Mouse (Mus musculus) kidney, adult 2 months (tissue): ENCODE measurements around the gene Tph2. TPM values are rescaled to one million over a fixed set of nuclear protein-coding genes. Genes with fewer than 3 reads are reported as not detected.

Experiments used
- DNase-seq: peaks from one replicate; pipeline ENCODE4 v3.0.0; 2021
- H3K27ac ChIP-seq: fragments of 200-500 bp; 2 replicates; pipeline ENCODE4 v1.5.1; 2012; ENCODE audit warnings: low read depth, low read length, control low read depth, inconsistent platforms; ENCODE audit not compliant: insufficient read depth
- H3K27me3 ChIP-seq: fragments of 200-500 bp; replicated peaks from 2 replicates; pipeline ENCODE4 v1.6.1; 2012; ENCODE audit warnings: mild to moderate bottlenecking, moderate library complexity, low read length, inconsistent platforms; ENCODE audit not compliant: control insufficient read depth, insufficient read depth
- H3K36me3 ChIP-seq: fragments of 200-500 bp; 2 replicates; pipeline ENCODE4 v1.6.1; 2012; ENCODE audit warnings: mild to moderate bottlenecking, moderate library complexity, low read length, inconsistent platforms; ENCODE audit not compliant: control insufficient read depth, insufficient read depth
- H3K4me1 ChIP-seq: fragments of 200-500 bp; 2 replicates; pipeline ENCODE4 v1.6.1; 2011; ENCODE audit warnings: low read length; ENCODE audit not compliant: control insufficient read depth, insufficient read depth
- H3K4me3 ChIP-seq: fragments of 200-500 bp; 2 replicates; pipeline ENCODE4 v1.5.1; 2011; ENCODE audit warnings: mild to moderate bottlenecking, low read depth, low read length, control low read depth; ENCODE audit not compliant: insufficient read depth
- CTCF ChIP-seq: fragments of 200-500 bp; conservative IDR thresholded peaks from 2 replicates; pipeline ENCODE4 v1.5.1; 2011; ENCODE audit warnings: low read depth, mild to moderate bottlenecking, control low read depth, low read length, moderate library complexity, mixed read lengths; ENCODE audit not compliant: insufficient read depth, insufficient read length
- POLR2A ChIP-seq: fragments of 200-500 bp; IDR thresholded peaks from one replicate; pipeline ENCODE4 v1.6.1; 2011; ENCODE audit warnings: low read depth, low read length, control low read depth
- WGBS: fragments of 180-500 bp; shearing (Covaris S2); methylation state at CpG from one replicate; pipeline ENCODE4 v1.1.7; 2018; 5-methylcytosine and 5-hydroxymethylcytosine counted together
- polyA plus RNA-seq: library from polyadenylated mRNA; depleted of rRNA; stranded (reverse); fragments of >200 nt; gene quantifications from 2 replicates; pipeline ENCODE4 v1.2.3, GENCODE M21; 2012; rRNA removed

The Tph2 gene
- polyA plus RNA-seq, result not detected in 2 replicates

GRCm38 (mm10) chr10:115184697-115185096 lies at the start of gene Tph2:
Gene Tph2 (minus strand): TSS chr10:115185022.
- Histone ChIP-seq H3K27me3 (no peaks in the 10 kb centered on the region), H3K4me1 (no peaks in the 10 kb centered on the region), H3K4me3 (no peak within 1 kb of the TSS), H3K36me3 (no peaks in the 10 kb centered on the region), H3K27ac (no peak within 1 kb of the TSS)
- 7% methylated on average over 9 of the region's 9 CpGs for WGBS
- peak; percentile 38 for DNase-seq
- TF ChIP-seq CTCF (peak; percentile 38; the same call in 1 of the 2 replicates), POLR2A (no peak)

- H3K27ac ChIP-seq, result no peak overlapping the region
- DNase-seq, result no peak
- no peak for TF ChIP-seq CTCF
- no peak for TF ChIP-seq POLR2A
- H3K36me3 ChIP-seq, result peaks cover 5% of the 10 kb centered on the region
- no peaks in the 10 kb centered on the region for H3K27me3 ChIP-seq
- no peaks in the 10 kb centered on the region for H3K4me1 ChIP-seq
- 67% methylated on average over 3 of the region's 3 CpGs for WGBS
- H3K4me3 ChIP-seq, result no peak overlapping the region
These were observed 49.0 kb upstream of the Tph2 start for GRCm38 (mm10) chr10:115233798-115234197.

- Histone ChIP-seq H3K36me3 (peaks cover 5% of the 10 kb centered on the region; the same call in 1 of the 2 replicates), H3K27ac (no peak overlapping the region), H3K27me3 (no peaks in the 10 kb centered on the region), H3K4me3 (no peak overlapping the region), H3K4me1 (no peaks in the 10 kb centered on the region)
- no peak for DNase-seq
- 86% methylated on average over 3 of the region's 3 CpGs for WGBS
- no peak for TF ChIP-seq POLR2A
- TF ChIP-seq CTCF, result no peak
These were observed 47.7 kb upstream of the Tph2 start for GRCm38 (mm10) chr10:115232513-115232912.

GRCm38 (mm10) chr10:115229023-115229422 lies 44.2 kb upstream of the Tph2 start:
- Histone ChIP-seq H3K27me3 (no peaks in the 10 kb centered on the region), H3K36me3 (peaks cover 5% of the 10 kb centered on the region; the same call in 1 of the 2 replicates), H3K27ac (no peak overlapping the region), H3K4me3 (no peak overlapping the region), H3K4me1 (no peaks in the 10 kb centered on the region)
- TF ChIP-seq POLR2A (no peak), CTCF (no peak)
- no peak for DNase-seq
- WGBS, result 64% methylated on average over 9 of the region's 9 CpGs

GRCm38 (mm10) chr10:115226586-115226985 lies 41.8 kb upstream of the Tph2 start:
- H3K27me3 ChIP-seq, result no peaks in the 10 kb centered on the region
- WGBS, result 65% methylated on average over 7 of the region's 7 CpGs
- TF ChIP-seq POLR2A, result no peak
- TF ChIP-seq CTCF, result 0 out of 2 replicates have a peak, but pooled peaks have one; percentile 11

GRCm38 (mm10) chr10:115223845-115224244 lies 39.0 kb upstream of the Tph2 start:
- peaks cover 8% of the 10 kb centered on the region for H3K36me3 ChIP-seq
- no peaks in the 10 kb centered on the region for H3K27me3 ChIP-seq
- DNase-seq, result no peak
- no peak overlapping the region for H3K4me3 ChIP-seq
- no peak for TF ChIP-seq CTCF
- no peak for TF ChIP-seq POLR2A
- WGBS, result 78% methylated on average over 3 of the region's 3 CpGs
- H3K4me1 ChIP-seq, result no peaks in the 10 kb centered on the region
- H3K27ac ChIP-seq, result no peak overlapping the region

More at GRCm38 (mm10) chr10:115226586-115226985, 41.8 kb upstream of the Tph2 start:
- Histone ChIP-seq H3K4me3 (no peak overlapping the region), H3K27ac (no peak overlapping the region), H3K4me1 (no peaks in the 10 kb centered on the region), H3K36me3 (peaks cover 5% of the 10 kb centered on the region; the same call in 1 of the 2 replicates)
- DNase-seq, result peak; percentile 64

GRCm38 (mm10) chr10:115212916-115213580 lies 28.2 kb upstream of the Tph2 start:
- WGBS, result 96% methylated on average over 11 of the region's 11 CpGs
- no peak for DNase-seq
- no peaks in the 10 kb centered on the region for H3K4me1 ChIP-seq
- no peaks in the 10 kb centered on the region for H3K27me3 ChIP-seq
- H3K36me3 ChIP-seq, result peaks cover 3% of the 10 kb centered on the region
- no peak for TF ChIP-seq POLR2A
- no peak for TF ChIP-seq CTCF
- no peak overlapping the region for H3K27ac ChIP-seq
- H3K4me3 ChIP-seq, result no peak overlapping the region

GRCm38 (mm10) chr10:115205825-115206224 lies 21.0 kb upstream of the Tph2 start:
- Histone ChIP-seq H3K27me3 (no peaks in the 10 kb centered on the region), H3K4me1 (no peaks in the 10 kb centered on the region), H3K27ac (no peak overlapping the region), H3K4me3 (no peak overlapping the region), H3K36me3 (peaks cover 6% of the 10 kb centered on the region)
- 70% methylated on average over 3 of the region's 3 CpGs for WGBS
- no peak for TF ChIP-seq POLR2A
- TF ChIP-seq CTCF, result no peak
- no peak for DNase-seq
